Mouse (Mus musculus) lung, postnatal 10 days (tissue): ENCODE measurements around the gene Cd200.
"Not testable (repeated sequence)": the region's sequence is repeated elsewhere in the genome, so short reads cannot be mapped to it uniquely, and the experiment has no call there.

ENCODE experiments used
- DNase-seq: peaks from one replicate; pipeline ENCODE4 v3.0.0; 2021

Cd200 gene

GRCm38 (mm10) chr16:45376812-45377211, 32.0 kb downstream of the Cd200 start:
- DNase-seq, result no peak

GRCm38 (mm10) chr16:45376294-45376693, 32.6 kb downstream of the Cd200 start:
- no peak for DNase-seq

- peak; percentile 13 for DNase-seq
Measured at GRCm38 (mm10) chr16:45375506-45376225, 33.2 kb downstream of the Cd200 start.

GRCm38 (mm10) chr16:45374074-45374473, 34.8 kb downstream of the Cd200 start:
- no peak for DNase-seq

GRCm38 (mm10) chr16:45371076-45371475, 37.8 kb downstream of the Cd200 start:
- DNase-seq, result no peak

- DNase-seq, result peak; percentile 17
Measured at GRCm38 (mm10) chr16:45369285-45369965, 39.4 kb downstream of the Cd200 start.

- DNase-seq, result no peak
Measured at GRCm38 (mm10) chr16:45366111-45366510, 42.7 kb downstream of the Cd200 start.

GRCm38 (mm10) chr16:45365353-45365752, 43.5 kb downstream of the Cd200 start:
- no peak for DNase-seq

GRCm38 (mm10) chr16:45364627-45365026, 44.2 kb downstream of the Cd200 start:
- no peak for DNase-seq

GRCm38 (mm10) chr16:45363480-45364045, 45.3 kb downstream of the Cd200 start:
- DNase-seq, result no peak

- no peak for DNase-seq
Measured at GRCm38 (mm10) chr16:45361450-45361849, 47.4 kb downstream of the Cd200 start.

- not testable (repeated sequence) for DNase-seq
Measured at GRCm38 (mm10) chr16:45358441-45358840, 50.4 kb downstream of the Cd200 start.

GRCm38 (mm10) chr16:45357134-45357533, 51.7 kb downstream of the Cd200 start:
- no peak for DNase-seq

GRCm38 (mm10) chr16:45352875-45353274, 56.0 kb downstream of the Cd200 start:
- DNase-seq, result no peak

- no peak for DNase-seq
Measured at GRCm38 (mm10) chr16:45350767-45351166, 58.1 kb downstream of the Cd200 start.

GRCm38 (mm10) chr16:45349523-45350298, 59.1 kb downstream of the Cd200 start:
- DNase-seq, result peak; percentile 61

- not testable (repeated sequence) for DNase-seq
Measured at GRCm38 (mm10) chr16:45348238-45348637, 60.6 kb downstream of the Cd200 start.

- no peak for DNase-seq
Measured at GRCm38 (mm10) chr16:45346930-45347387, 61.9 kb downstream of the Cd200 start.

GRCm38 (mm10) chr16:45346367-45346766, 62.5 kb downstream of the Cd200 start:
- no peak for DNase-seq

GRCm38 (mm10) chr16:45344879-45345278, 64.0 kb downstream of the Cd200 start:
- DNase-seq, result no peak

GRCm38 (mm10) chr16:45336478-45336877, 72.4 kb downstream of the Cd200 start:
- no peak for DNase-seq

- no peak for DNase-seq
Measured at GRCm38 (mm10) chr16:45334891-45335290, 74.0 kb downstream of the Cd200 start.

- no peak for DNase-seq
Measured at GRCm38 (mm10) chr16:45334376-45334765, 74.5 kb downstream of the Cd200 start.
